Mouse (Mus musculus) ES-E14 (cell line): Measurements from ENCODE around the gene Rxrb. TPM values are rescaled to one million over a fixed set of nuclear protein-coding genes. Genes with fewer than 3 reads are reported as not detected.

Experiments used
- DNase-seq: peaks from one replicate; pipeline ENCODE4 v3.0.0-alpha.2; 2013; ENCODE audit warnings: low read depth, low spot score
- H3K27ac ChIP-seq: 2 replicates; pipeline ENCODE4 v1.5.1; 2012; ENCODE audit warnings: low read depth, mild to moderate bottlenecking, low read length, moderate library complexity, mixed read lengths; ENCODE audit not compliant: poor library complexity, insufficient read depth, severe bottlenecking
- H3K36me3 ChIP-seq: 2 replicates; pipeline ENCODE4 v1.6.1; 2012; ENCODE audit warnings: mild to moderate bottlenecking, low read length, moderate library complexity, mixed read lengths; ENCODE audit not compliant: control insufficient read depth, poor library complexity, insufficient read depth, severe bottlenecking
- H3K4me1 ChIP-seq, 2 experiments: fragments of 150-350 bp in 1 of 2; sonication (generic) in 1 of 2; 2 replicates each; pipeline ENCODE4 v1.6.1; 2012; ENCODE audit warnings: low read length in 2 of 2, mild to moderate bottlenecking in 1 of 2, mixed read lengths in 1 of 2; ENCODE audit not compliant: control insufficient read depth in 2 of 2, insufficient read depth in 2 of 2, poor library complexity in 1 of 2
- H3K4me3 ChIP-seq, 2 experiments: fragments of 150-350 bp in 1 of 2; sonication (generic) in 1 of 2; 2 replicates each; pipeline ENCODE4 v1.5.1; 2012; ENCODE audit warnings: low read length in 2 of 2, low read depth in 1 of 2, mild to moderate bottlenecking in 1 of 2, mixed read lengths in 1 of 2; ENCODE audit not compliant: insufficient read depth in 1 of 2, poor library complexity in 1 of 2, severe bottlenecking in 1 of 2
- H3K9ac ChIP-seq: 2 replicates; pipeline ENCODE4 v1.6.1; 2012; ENCODE audit warnings: low read depth, mild to moderate bottlenecking, low read length, mixed read lengths; ENCODE audit not compliant: poor library complexity, insufficient read depth, severe bottlenecking
- H3K9me3 ChIP-seq: fragments of 150-350 bp; sonication (generic); 2 replicates; pipeline ENCODE4 v1.6.1; 2012; ENCODE audit warnings: low read depth, mild to moderate bottlenecking, low read length; ENCODE audit not compliant: control insufficient read depth, insufficient read depth
- CHD2 ChIP-seq: IDR thresholded peaks from 2 replicates; pipeline ENCODE4 v1.6.1; 2014; ENCODE audit warnings: mild to moderate bottlenecking, low read depth, low read length, inconsistent platforms
- HCFC1 ChIP-seq: IDR thresholded peaks from 2 replicates; pipeline ENCODE4 v1.6.1; 2012; ENCODE audit warnings: low read length, inconsistent platforms, borderline replicate concordance; ENCODE audit not compliant: insufficient read depth
- MAFK ChIP-seq: IDR thresholded peaks from 2 replicates; pipeline ENCODE4 v1.6.1; 2014; ENCODE audit warnings: mild to moderate bottlenecking, low read depth, low read length, inconsistent platforms; ENCODE audit not compliant: insufficient read depth
- ZC3H11A ChIP-seq: IDR thresholded peaks from 2 replicates; pipeline ENCODE4 v1.6.1; 2012; ENCODE audit warnings: low read depth, mild to moderate bottlenecking, inconsistent platforms, low read length, borderline replicate concordance
- ZNF384 ChIP-seq: IDR thresholded peaks from 2 replicates; pipeline ENCODE4 v1.6.1; 2012; ENCODE audit warnings: low read depth, low read length, inconsistent platforms
- in situ Hi-C, 2 experiments: fragments of 600-800 bp; cut with MboI; formaldehyde crosslinking; loops; one replicate each; pipeline ENCODE4 v1.15.1; 2025; ENCODE audit warnings: low sequenced_read_pairs in 2 of 2, inconsistent platforms in 1 of 2; ENCODE audit not compliant: unreplicated experiment in 2 of 2
- total RNA-seq: library from RNA; depleted of rRNA; stranded (reverse); fragments of 300-350 nt; gene quantifications from 2 replicates; pipeline ENCODE4 v1.2.3, GENCODE M21; 2012

The Rxrb gene
- total RNA-seq, 1 experiment: 52.4 TPM

DNA sequence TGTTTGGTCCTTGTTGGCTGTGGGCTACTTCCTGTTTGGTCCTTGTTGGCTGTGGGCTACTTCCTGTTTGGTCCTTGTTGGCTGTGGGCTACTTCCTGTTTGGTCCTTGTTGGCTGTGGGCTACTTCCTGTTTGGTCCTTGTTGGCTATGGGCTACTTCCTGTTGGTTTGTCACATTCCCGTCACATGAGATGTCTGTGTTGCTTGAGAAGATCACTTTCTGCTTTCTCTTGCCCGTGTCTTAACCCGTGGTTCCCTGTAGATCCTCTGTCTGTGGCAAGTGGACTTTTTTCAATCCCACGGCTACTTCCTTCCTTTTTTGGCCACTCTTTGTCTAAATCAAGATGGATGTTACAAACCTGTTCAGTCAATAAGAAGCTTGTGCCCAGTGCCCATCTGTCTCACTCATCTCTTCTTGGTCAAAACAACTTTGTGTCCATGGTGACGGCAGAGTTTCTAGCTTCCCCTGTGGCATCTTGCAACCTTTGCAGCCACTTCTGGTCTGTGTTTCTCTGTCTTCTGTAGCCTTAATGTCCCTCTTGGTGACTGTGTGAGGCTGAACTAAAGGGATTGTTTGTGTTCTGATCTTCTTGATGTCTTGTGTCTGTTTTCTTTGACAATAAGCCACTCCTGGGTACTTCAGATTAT is 15.9 kb downstream of the Rxrb start:
- no peaks in the 10 kb centered on the region for H3K4me1 ChIP-seq
- no peaks in the 10 kb centered on the region for H3K36me3 ChIP-seq
- TF ChIP-seq HCFC1 (no peak), ZNF384 (no peak), MAFK (no peak), ZC3H11A (no peak), CHD2 (no peak)
- no peak overlapping the region for H3K4me3 ChIP-seq
- no peak for DNase-seq
- H3K9me3 ChIP-seq: no peaks in the 10 kb centered on the region
- in situ Hi-C loops: no loop called here
- H3K27ac ChIP-seq: no peak overlapping the region
- H3K9ac ChIP-seq: no peak overlapping the region

- no peak for DNase-seq
- in situ Hi-C loops: no loop called here
- H3K4me1 ChIP-seq: peaks cover 0 to 3% of the 10 kb centered on the region in 2 experiments; a peak in 1 of 4 replicates
- no peak overlapping the region for H3K27ac ChIP-seq
- no peak overlapping the region for H3K4me3 ChIP-seq
- TF ChIP-seq HCFC1 (no peak), ZNF384 (no peak), ZC3H11A (no peak)
- H3K36me3 ChIP-seq: no peaks in the 10 kb centered on the region
- H3K9me3 ChIP-seq: no peaks in the 10 kb centered on the region
- no peak overlapping the region for H3K9ac ChIP-seq
Observed at GRCm38 (mm10) chr17:34057224-34057623, 25.6 kb downstream of the Rxrb start.

DNA sequence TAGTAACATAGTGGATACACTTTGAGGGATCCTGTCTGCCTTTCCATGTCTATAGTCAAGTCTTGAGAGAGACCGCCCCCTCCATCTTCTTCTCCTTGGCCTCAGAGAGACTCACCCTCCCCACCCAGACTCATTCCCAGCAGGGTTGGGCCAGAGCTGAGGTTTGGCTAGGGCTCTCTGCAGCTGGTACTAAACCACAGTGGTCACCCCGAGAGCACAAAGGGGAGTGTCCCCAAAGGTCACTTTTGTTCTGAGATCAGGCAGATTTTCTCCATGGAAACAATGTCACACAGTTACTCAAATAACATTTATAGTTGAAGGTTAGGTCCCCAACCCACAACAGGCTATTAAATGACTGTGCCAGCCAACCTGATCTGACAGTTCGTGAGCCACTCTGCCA is 37.3 kb downstream of the Rxrb start:
- DNase-seq: no peak
- Histone ChIP-seq H3K9me3 (no peaks in the 10 kb centered on the region), H3K9ac (no peak overlapping the region), H3K36me3 (no peaks in the 10 kb centered on the region), H3K4me3 (no peak overlapping the region), H3K27ac (no peak overlapping the region), H3K4me1 (0 out of 4 replicates have a peak, but pooled peaks cover 0 to 2% of the 10 kb centered on the region in 2 experiments)
- in situ Hi-C loops: no loop called here
- TF ChIP-seq CHD2 (no peak), HCFC1 (no peak), MAFK (no peak), ZNF384 (no peak), ZC3H11A (no peak)

DNA sequence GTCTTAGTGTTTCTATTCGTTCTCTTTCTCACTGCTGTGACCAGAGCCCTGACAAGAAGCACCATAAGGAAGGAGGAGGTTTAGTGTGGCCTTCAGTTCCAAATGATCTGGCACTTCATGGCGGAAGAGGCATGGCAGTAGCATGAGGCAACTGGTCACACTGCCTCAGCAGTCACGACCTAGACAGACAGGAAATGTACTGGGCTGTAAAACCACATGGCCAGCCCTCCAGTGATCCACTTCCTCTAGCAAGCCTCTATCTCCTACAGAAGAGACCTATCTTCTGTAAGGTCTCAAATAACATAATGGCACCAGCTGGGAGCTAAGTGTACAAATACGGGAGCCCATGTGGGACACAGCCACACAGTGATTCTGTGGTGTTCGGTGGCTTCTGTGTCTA is 40.5 kb downstream of the Rxrb start:
- no peaks in the 10 kb centered on the region for H3K36me3 ChIP-seq
- in situ Hi-C loops: no loop called here
- H3K4me1 ChIP-seq: peaks cover 0 to 3% of the 10 kb centered on the region in 2 experiments; a peak in 1 of 4 replicates
- H3K4me3 ChIP-seq: no peak overlapping the region
- no peak for TF ChIP-seq CHD2
- H3K9ac ChIP-seq: no peak overlapping the region
- no peak for DNase-seq
- no peak overlapping the region for H3K27ac ChIP-seq
- no peaks in the 10 kb centered on the region for H3K9me3 ChIP-seq

DNA sequence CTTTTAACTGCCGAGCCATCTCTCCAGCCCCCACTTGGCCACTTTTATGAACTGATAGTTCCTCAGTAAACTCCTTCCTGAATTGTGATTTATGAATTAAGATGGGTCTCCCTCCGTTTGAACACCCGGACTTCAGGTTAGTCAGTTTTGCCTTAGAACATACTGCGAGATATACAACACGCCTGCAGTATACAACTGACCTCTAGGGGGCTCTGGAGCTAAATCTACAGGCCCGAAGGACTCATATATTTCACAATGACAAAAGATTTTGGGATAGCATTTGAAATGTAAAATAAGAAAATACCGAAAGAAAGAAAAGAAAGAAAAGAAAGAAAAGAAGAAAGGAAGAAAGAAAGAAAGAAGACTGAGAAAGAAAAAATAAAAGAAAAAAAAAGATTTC is 43.7 kb downstream of the Rxrb start:
- Histone ChIP-seq H3K27ac (no peak overlapping the region), H3K4me3 (no peak overlapping the region), H3K4me1 (peaks cover 0 to 3% of the 10 kb centered on the region in 2 experiments; a peak in 1 of 4 replicates), H3K9me3 (no peaks in the 10 kb centered on the region), H3K36me3 (no peaks in the 10 kb centered on the region), H3K9ac (no peak overlapping the region)
- peak; percentile 71 for DNase-seq
- in situ Hi-C loops: no loop called here
- TF ChIP-seq CHD2: no peak
- TF ChIP-seq HCFC1: no peak
- TF ChIP-seq MAFK: no peak
- TF ChIP-seq ZNF384: no peak
- no peak for TF ChIP-seq ZC3H11A
